Mouse (Mus musculus) stomach, adult 2 months (tissue): ENCODE measurements around the gene Ndufaf2. TPM values are rescaled to one million over a fixed set of nuclear protein-coding genes. Genes with fewer than 3 reads are reported as not detected.

Source experiments
- polyA plus RNA-seq: library from polyadenylated mRNA; depleted of rRNA; stranded (reverse); fragments of >200 nt; gene quantifications from 2 replicates; pipeline ENCODE4 v1.2.3, GENCODE M21; 2012; rRNA removed

Gene Ndufaf2
- polyA plus RNA-seq = 0.77 and 1.0 TPM in 2 replicates

GRCm38 (mm10) chr13:108158465-108159240 is at the start of gene Ndufaf2, which contains the start of gene Ercc8:
Gene Ndufaf2, minus strand, starts transcription at chr13:108158623.
Gene Ercc8, plus strand, starts transcription at chr13:108158731.

GRCm38 (mm10) chr13:108044222-108044941 is 114.0 kb downstream of the Ndufaf2 start, which contains the start of gene Smim15:
Gene Smim15, plus strand, starts transcription at chr13:108044446.

Other genes starting within 250 kb of the Ndufaf2 start
- 0.78 and 1.5 TPM in 2 replicates for gene Smim15, start 114.2 kb downstream of the Ndufaf2 start, polyA plus RNA-seq
- gene Ercc8, start 108 bp upstream of the Ndufaf2 start, polyA plus RNA-seq = 1.7 and 2.5 TPM in 2 replicates
- gene Elovl7, start 55.8 kb upstream of the Ndufaf2 start, polyA plus RNA-seq = 1.6 and 2.7 TPM in 2 replicates
- gene Depdc1b, start 157.7 kb upstream of the Ndufaf2 start, polyA plus RNA-seq = 0.23 and 0.24 TPM in 2 replicates